Mouse (Mus musculus) monocyte, adult 59 days (primary cell): ENCODE data around the gene Ncoa1. TPM values are rescaled to one million over a fixed set of nuclear protein-coding genes. Genes with fewer than 3 reads are reported as not detected.

ENCODE experiments used
- total RNA-seq, 2 experiments: library from RNA; stranded (reverse); gene quantifications; one replicate each; pipeline ENCODE4 v1.2.4; 2023

The Ncoa1 gene
- 10 to 100 TPM; 60.5 to 62.7 TPM for total RNA-seq

GRCm38 (mm10) chr12:4476832-4477671 lies at the start of gene Ncoa1:
Gene Ncoa1, minus strand, starts transcription at chr12:4477182.

GRCm38 (mm10) chr12:4233572-4234508 lies 243.1 kb downstream of the Ncoa1 start, which contains the start of the genes Ptrhd1 and Cenpo:
Gene Ptrhd1, plus strand, starts transcription at chr12:4234027.
Gene Cenpo, minus strand, starts transcription at chr12:4234294.

Other genes starting within 250 kb of the Ncoa1 start
- 1 to 10 TPM; 6.0 to 6.9 TPM for gene Ptrhd1, start 243.2 kb downstream of the Ncoa1 start, total RNA-seq
- 10 to 100 TPM; 12.9 to 13.8 TPM for gene Cenpo, start 242.9 kb downstream of the Ncoa1 start, total RNA-seq
- 100 to 1,000 TPM; 156 to 168 TPM for gene Itsn2, start 115.5 kb upstream of the Ncoa1 start, total RNA-seq
- gene Gm3625, start 115.7 kb upstream of the Ncoa1 start, total RNA-seq, result not detected